Mouse (Mus musculus): ENCODE measurements around the gene Klhl21. TPM values are rescaled to one million over a fixed set of nuclear protein-coding genes. Genes with fewer than 3 reads are reported as not detected.

The Klhl21 gene
- 6.5 and 8.7 TPM in 2 replicates for total RNA-seq (2017)

- peak; percentile 91 for ATAC-seq (ENCODE audit: extremely low read depth, insufficient number of reproducible peaks, low FRiP score, poor library complexity, severe bottlenecking)
Observed at GRCm38 (mm10) chr4:152008622-152009075, at the start of gene Klhl21. Gene Klhl21, plus strand, starts transcription at chr4:152008803.

DNA sequence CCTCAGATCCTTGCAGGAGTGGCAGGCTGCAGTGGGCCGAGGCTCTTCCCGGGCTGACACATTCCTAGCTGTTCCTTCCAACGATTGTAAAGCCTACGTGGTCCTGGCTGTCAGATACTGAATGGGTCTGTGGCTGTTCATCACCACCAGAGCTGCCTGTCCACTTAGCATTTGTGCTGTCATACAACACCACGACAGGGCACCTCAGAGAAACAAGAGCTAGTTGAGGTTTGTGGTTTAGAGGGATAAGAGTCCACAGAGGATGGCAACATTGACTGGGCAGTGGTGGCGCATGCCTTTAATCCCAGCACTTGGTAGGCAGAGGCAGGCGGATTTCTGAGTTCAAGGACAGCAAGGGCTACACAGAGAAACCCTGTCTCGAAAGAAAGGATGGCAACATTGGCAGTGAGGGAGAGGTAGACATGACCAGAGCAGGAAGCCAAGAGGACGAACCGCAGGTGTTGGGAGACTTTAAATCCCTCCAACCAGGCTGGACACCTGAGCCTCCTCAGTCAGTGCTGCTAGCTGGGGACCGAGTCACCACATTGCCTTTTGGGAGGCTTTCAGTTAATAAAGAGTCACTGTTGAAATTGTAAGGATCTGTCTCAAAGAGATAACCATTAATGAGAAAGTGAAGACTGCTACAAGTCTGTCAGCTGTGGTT, 48.6 kb upstream of the Klhl21 start:
- no peak for ATAC-seq (ENCODE audit: extremely low read depth, insufficient number of reproducible peaks, low FRiP score, poor library complexity, severe bottlenecking)

GRCm38 (mm10) chr4:151960513-151960854, 48.1 kb upstream of the Klhl21 start:
- no peak for ATAC-seq (ENCODE audit: extremely low read depth, insufficient number of reproducible peaks, low FRiP score, poor library complexity, severe bottlenecking)

DNA sequence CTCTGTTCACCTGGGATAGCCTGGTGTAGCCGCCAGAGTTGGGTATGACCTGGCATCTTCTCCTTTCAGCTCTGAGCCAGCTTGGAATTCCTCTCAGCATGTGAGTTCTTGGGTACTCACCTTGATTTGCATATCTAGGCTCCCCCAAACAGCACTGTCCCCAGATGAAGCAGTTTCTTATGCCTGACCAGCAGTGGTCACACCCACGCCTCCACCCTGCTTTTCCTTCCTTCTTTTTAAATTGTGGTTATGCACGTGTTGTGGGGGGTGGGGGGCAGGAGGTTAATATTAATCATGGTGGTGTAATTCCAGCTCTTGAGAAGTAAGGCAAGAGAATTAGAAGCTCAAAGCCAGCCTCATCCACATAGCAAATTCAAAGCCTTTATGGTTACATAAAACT, 45.8 kb upstream of the Klhl21 start:
- no peak for ATAC-seq (ENCODE audit: extremely low read depth, insufficient number of reproducible peaks, low FRiP score, poor library complexity, severe bottlenecking)

GRCm38 (mm10) chr4:151968204-151968921, 40.2 kb upstream of the Klhl21 start:
- no peak for ATAC-seq (ENCODE audit: extremely low read depth, insufficient number of reproducible peaks, low FRiP score, poor library complexity, severe bottlenecking)

GRCm38 (mm10) chr4:151972221-151972967, 36.2 kb upstream of the Klhl21 start:
- 0 out of 2 replicates have a peak, but pooled peaks have one; percentile 25 for ATAC-seq (ENCODE audit: extremely low read depth, insufficient number of reproducible peaks, low FRiP score, poor library complexity, severe bottlenecking)

DNA sequence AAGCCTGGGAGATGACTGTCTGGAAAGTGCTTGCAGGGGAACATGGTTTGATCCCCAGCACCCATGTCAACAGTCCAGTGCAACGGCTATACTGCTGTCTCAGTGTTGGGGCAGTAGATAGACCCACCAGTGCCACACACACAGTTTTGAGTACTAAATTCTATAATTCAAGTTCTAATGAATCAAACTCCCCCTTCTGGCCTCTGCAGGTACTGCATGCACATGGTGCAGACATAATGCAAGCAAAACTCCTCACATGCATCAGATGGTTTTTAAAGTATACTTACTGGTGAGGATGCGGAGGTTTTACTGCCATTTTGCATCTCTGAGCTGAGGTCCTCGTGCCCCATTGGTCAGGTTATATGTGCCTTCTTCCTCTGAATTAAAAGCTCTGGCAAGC, 33.2 kb upstream of the Klhl21 start:
- no peak for ATAC-seq (ENCODE audit: extremely low read depth, insufficient number of reproducible peaks, low FRiP score, poor library complexity, severe bottlenecking)

DNA sequence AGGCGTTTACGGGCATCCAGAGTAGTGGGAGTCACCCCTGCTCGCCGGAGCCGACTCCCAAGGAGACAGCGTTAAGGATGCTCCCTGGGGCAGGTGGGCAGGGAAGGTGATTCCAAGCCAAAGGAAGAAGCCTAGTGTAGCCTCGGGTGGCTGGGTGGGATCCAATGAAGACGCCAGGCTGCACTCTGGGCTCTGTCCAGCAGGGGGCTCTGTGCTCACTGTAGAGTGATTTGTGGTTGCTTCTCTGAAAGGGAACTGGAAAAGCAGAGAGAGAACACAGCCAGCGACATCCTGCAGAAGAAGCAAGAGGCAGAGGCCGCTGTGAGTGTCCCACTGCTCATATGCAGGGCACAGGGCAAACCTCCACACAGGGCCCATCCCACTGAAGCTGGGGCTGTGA, 30.9 kb upstream of the Klhl21 start:
- peak; percentile 54 for ATAC-seq (ENCODE audit: extremely low read depth, insufficient number of reproducible peaks, low FRiP score, poor library complexity, severe bottlenecking)

- no peak for ATAC-seq (ENCODE audit: extremely low read depth, insufficient number of reproducible peaks, low FRiP score, poor library complexity, severe bottlenecking)
Observed at GRCm38 (mm10) chr4:151980699-151981098, 27.9 kb upstream of the Klhl21 start.

- ATAC-seq (ENCODE audit: extremely low read depth, insufficient number of reproducible peaks, low FRiP score, poor library complexity, severe bottlenecking): peak; percentile 72
Observed at GRCm38 (mm10) chr4:151981363-151981762, 27.2 kb upstream of the Klhl21 start.

DNA sequence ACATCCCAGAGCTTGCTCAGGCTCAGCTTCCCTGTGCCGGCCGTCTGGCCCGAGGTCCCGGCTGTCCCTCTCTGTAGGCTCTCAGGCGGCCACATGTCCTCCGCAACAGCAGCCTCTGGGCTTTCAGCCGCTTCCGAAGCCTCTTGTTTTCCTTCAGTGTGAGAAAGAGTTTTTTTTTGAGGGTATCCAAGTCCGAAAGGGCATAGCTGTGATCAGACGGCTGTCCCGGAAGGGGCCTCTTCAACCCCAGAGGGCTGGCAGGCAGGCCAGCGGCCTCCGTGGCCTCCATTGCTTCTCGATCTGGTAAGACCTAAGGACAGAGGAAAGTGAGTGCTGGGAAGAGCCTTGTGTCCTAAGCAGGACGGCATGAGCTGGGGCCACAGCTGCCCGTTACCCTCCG, 25.6 kb upstream of the Klhl21 start:
- no peak for ATAC-seq (ENCODE audit: extremely low read depth, insufficient number of reproducible peaks, low FRiP score, poor library complexity, severe bottlenecking)

GRCm38 (mm10) chr4:151983560-151983959, 25.0 kb upstream of the Klhl21 start:
- no peak for ATAC-seq (ENCODE audit: extremely low read depth, insufficient number of reproducible peaks, low FRiP score, poor library complexity, severe bottlenecking)

DNA sequence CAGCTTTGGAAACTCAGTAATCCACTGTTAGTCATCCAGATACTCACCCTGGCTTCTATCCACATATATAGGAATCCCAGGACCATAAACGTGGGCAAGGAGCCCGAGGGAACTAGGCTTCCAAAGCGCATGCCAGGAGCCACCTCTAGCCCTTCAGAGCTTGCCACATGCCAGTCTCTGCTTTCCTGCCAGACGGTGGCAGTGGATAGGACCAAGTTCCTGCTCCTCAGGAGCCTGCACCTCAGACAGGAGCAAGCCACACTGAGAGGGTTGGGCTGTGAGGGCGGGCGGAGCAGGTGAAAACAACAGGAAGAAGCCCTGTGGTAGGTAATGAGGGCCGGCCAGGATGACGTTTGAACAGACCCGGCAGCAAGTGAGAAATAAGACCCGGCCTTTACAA, 22.7 kb upstream of the Klhl21 start:
- no peak for ATAC-seq (ENCODE audit: extremely low read depth, insufficient number of reproducible peaks, low FRiP score, poor library complexity, severe bottlenecking)

DNA sequence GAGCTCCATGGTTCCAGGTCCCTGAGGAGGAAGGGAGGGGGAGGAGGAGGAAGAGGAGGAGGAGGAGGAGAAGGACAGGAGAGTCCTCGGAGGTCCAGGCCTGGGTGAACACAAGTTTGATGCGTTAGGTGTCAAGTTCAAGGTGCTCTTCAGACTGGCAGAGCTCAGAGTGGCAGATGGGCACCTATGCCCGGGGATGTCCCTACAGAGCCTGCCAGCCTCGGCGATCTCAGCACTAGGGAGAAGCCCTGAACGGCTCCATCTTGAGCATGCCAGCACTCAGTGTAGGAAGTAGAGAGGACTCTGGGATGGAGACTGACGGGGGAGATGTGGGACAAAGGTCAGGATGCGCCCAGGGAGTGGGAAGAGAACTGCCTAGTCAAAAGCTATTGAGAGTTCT, 22.0 kb upstream of the Klhl21 start:
- no peak for ATAC-seq (ENCODE audit: extremely low read depth, insufficient number of reproducible peaks, low FRiP score, poor library complexity, severe bottlenecking)

DNA sequence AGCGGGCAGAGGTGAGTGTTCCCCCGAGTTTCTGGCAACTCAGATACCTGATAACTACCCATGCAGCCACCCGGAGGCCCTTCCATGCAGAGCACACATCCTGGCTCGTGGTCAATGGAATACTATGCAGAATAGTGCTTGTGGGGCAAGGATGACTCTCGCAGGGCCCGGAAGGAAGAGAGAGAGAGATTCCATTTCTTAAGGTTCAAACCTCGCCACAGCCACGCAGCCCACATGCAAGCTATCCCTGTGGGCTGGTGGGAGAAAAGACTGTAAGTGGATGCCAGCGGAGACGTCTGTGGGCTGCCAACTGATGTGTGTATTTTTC, 20.6 kb upstream of the Klhl21 start:
- ATAC-seq (ENCODE audit: extremely low read depth, insufficient number of reproducible peaks, low FRiP score, poor library complexity, severe bottlenecking): no peak

GRCm38 (mm10) chr4:151988342-151989109, 20.1 kb upstream of the Klhl21 start, which contains the start of gene Thap3:
Gene Thap3, minus strand, starts transcription at chr4:151988997.
- peak; percentile 49 for ATAC-seq (ENCODE audit: extremely low read depth, insufficient number of reproducible peaks, low FRiP score, poor library complexity, severe bottlenecking)

DNA sequence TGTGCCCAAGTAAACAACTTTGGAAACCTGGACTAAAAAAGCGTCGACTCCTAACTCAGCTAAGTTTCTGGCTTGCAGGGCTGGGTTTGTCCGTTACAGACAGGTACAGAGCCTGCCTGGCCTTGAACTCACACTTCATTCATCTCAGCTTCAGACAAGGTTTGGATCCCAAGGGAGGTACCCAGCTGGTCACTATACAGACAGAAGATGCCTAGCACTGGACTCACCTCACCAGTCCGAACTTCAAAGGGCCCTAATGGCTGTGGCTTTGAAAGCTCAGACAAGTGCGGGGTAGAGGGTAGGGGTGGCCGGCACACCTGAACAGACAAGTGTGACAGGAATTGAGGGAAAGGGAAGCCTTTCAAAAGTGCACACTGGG, 19.5 kb upstream of the Klhl21 start:
- no peak for ATAC-seq (ENCODE audit: extremely low read depth, insufficient number of reproducible peaks, low FRiP score, poor library complexity, severe bottlenecking)

GRCm38 (mm10) chr4:151992091-151992490, 16.5 kb upstream of the Klhl21 start:
- ATAC-seq (ENCODE audit: extremely low read depth, insufficient number of reproducible peaks, low FRiP score, poor library complexity, severe bottlenecking): no peak

GRCm38 (mm10) chr4:151993035-151993434, 15.6 kb upstream of the Klhl21 start:
- ATAC-seq (ENCODE audit: extremely low read depth, insufficient number of reproducible peaks, low FRiP score, poor library complexity, severe bottlenecking): no peak
